Mouse (Mus musculus) lung, embryonic 14.5 days (tissue): ENCODE results near the gene Ext2. TPM values are rescaled to one million over a fixed set of nuclear protein-coding genes. Genes with fewer than 3 reads are reported as not detected.

Experiments
- ATAC-seq: fragments of 200-750 bp; cut with Nextera tagmentation; 2 replicates; pipeline ENCODE4 v1.8.0; 2017; ENCODE audit warnings: mild to moderate bottlenecking, moderate TSS enrichment, moderate library complexity; ENCODE audit not compliant: insufficient read depth
- DNase-seq: peaks from one replicate; pipeline ENCODE4 v3.0.0-alpha.2; 2015
- H3K27ac ChIP-seq: fragments of 300-500 bp; sonication (generic); 2 replicates; pipeline ENCODE4 v1.5.1; 2014; ENCODE audit warnings: low read depth, mild to moderate bottlenecking, moderate library complexity
- H3K27me3 ChIP-seq: fragments of 300-500 bp; sonication (generic); 2 replicates; pipeline ENCODE4 v1.6.1; 2014; ENCODE audit warnings: low read length, control low read depth; ENCODE audit not compliant: insufficient read depth
- H3K36me3 ChIP-seq: fragments of 300-500 bp; sonication (generic); 2 replicates; pipeline ENCODE4 v1.6.1; 2014; ENCODE audit warnings: control low read depth; ENCODE audit not compliant: insufficient read depth
- H3K4me1 ChIP-seq: fragments of 300-500 bp; sonication (generic); 2 replicates; pipeline ENCODE4 v1.6.1; 2014; ENCODE audit warnings: antibody characterized with exemption, control low read depth; ENCODE audit not compliant: insufficient read depth
- H3K4me2 ChIP-seq: fragments of 300-500 bp; sonication (generic); 2 replicates; pipeline ENCODE4 v1.6.1; 2014; ENCODE audit warnings: mild to moderate bottlenecking
- H3K4me3 ChIP-seq: fragments of 300-500 bp; sonication (generic); 2 replicates; pipeline ENCODE4 v1.5.1; 2014; ENCODE audit warnings: low read depth, low read length
- H3K9ac ChIP-seq: fragments of 300-500 bp; sonication (generic); 2 replicates; pipeline ENCODE4 v1.6.1; 2014
- H3K9me3 ChIP-seq: fragments of 300-500 bp; sonication (generic); 2 replicates; pipeline ENCODE4 v1.6.1; 2016; ENCODE audit warnings: low read depth, low read length, control low read depth
- CTCF ChIP-seq: IDR thresholded peaks from 2 replicates; pipeline ENCODE4 v1.5.1; 2016; ENCODE audit warnings: antibody characterized with exemption, low read depth
- WGBS: fragments of 180-500 bp; shearing (Covaris S2); extraction: QIAGEN DNeasy Blood & Tissue Kit; methylation state at CpG from one replicate; pipeline ENCODE4 v1.1.7; 2014; 5-methylcytosine and 5-hydroxymethylcytosine counted together
- polyA plus RNA-seq: library from polyadenylated mRNA; unstranded; fragments of >200 nt; fragmentation: Nextera tagmentation; extraction: Ambion mirVana; gene quantifications from 2 replicates; pipeline ENCODE4 v1.2.1, GENCODE M21; 2014

The Ext2 gene
- polyA plus RNA-seq, 1 experiment from 2014 or later, result 138 TPM

DNA sequence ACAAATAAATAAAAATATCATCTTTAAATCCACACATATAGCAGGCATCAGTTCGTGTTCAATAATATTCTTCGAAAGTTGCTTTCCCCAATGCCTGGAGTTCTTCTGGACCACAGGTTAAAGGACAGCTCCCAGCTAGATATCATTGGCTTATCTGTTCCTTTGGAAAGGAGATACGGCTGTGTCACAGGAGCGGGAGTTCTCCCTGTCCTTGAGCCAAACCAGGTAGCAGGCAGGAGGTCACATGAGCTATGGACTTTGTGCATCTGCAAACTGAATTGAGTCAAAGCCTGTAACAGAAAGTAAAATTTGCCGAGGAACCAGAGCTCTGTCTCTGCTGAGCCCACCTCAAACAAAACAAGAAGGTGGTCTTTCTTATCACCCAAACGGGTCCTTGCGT lies 209.3 kb downstream of the Ext2 start:
- Histone ChIP-seq H3K36me3 (no peaks in the 10 kb centered on the region), H3K4me3 (no peak overlapping the region), H3K27ac (no peak overlapping the region), H3K4me1 (peaks cover 6% of the 10 kb centered on the region; the same call in 1 of the 2 replicates), H3K4me2 (no peak overlapping the region), H3K27me3 (no peaks in the 10 kb centered on the region), H3K9me3 (no peaks in the 10 kb centered on the region), H3K9ac (no peak overlapping the region)
- no peak for ATAC-seq
- WGBS, result 78% methylated on average over 7 of the region's 7 CpGs
- TF ChIP-seq CTCF, result no peak
- DNase-seq, result no peak

Other genes starting within 250 kb of the Ext2 start
- gene Alx4, start 180.2 kb downstream of the Ext2 start, polyA plus RNA-seq, result 0.11 and 0.18 TPM in 2 replicates
- 10.0 and 11.3 TPM in 2 replicates for gene Accs, start 27.4 kb upstream of the Ext2 start, polyA plus RNA-seq
- 0.16 and 0.22 TPM in 2 replicates for gene Accsl, start 46.6 kb upstream of the Ext2 start, polyA plus RNA-seq
- 40.7 and 45.3 TPM in 2 replicates for gene Gm13889, start 134.6 kb upstream of the Ext2 start, polyA plus RNA-seq
- gene Gm27027, start 173.8 kb upstream of the Ext2 start, polyA plus RNA-seq, result not detected in 2 replicates
- 69.3 and 74.9 TPM in 2 replicates for gene Alkbh3, start 188.2 kb upstream of the Ext2 start, polyA plus RNA-seq